Mouse (Mus musculus): ENCODE results near the gene Tmem52.

Gene Tmem52

DNA sequence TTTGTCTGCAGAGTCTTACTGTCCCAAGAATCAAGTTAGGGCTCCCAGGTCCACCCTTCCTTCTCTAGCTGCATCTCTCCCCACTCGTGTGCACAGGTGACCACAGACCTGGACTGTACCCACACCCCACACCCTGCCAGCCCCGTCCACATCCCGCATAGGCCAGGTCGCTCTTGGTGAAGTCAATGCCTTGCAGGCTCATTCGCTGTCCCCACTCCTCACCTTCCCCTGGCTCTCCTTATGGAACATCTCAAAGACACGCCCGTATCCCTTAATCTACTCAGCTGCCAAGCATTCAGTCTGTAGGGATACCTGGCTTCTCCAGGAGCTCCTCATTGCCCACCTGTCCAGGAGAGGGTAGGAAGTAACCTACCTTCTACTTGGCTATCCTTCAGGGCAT is 2.5 kb downstream of the Tmem52 start:
- no peak for DNase-seq (ENCODE audit: low read depth, low spot score)

DNA sequence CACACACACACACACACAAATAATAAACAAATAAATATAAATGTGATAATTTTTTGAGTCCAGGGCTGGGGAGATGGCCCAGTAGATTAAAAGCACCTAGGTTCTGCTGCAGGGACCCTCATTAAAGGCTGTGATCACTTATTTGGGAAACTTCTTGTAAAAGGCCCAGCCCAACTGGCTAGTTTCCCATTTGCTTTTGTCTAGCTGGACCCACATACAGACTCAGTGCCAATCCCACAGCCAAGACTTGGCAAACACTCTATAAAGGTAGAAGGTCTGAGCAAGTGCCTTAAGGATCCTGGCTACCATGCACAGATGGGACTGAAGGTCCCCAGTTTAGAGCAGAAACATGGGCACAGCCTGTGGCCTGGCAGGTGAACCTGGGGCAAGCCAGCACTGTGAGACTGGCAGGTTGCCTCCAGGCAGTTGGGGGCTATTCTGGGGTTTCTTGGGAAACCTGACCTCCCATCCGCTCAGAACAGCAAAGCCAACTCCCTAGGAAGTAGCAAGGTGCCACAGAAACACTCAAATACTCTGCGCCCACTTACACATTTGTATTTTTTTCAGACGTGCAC is 3.9 kb downstream of the Tmem52 start:
- DNase-seq (ENCODE audit: low read depth, low spot score) = no peak

DNA sequence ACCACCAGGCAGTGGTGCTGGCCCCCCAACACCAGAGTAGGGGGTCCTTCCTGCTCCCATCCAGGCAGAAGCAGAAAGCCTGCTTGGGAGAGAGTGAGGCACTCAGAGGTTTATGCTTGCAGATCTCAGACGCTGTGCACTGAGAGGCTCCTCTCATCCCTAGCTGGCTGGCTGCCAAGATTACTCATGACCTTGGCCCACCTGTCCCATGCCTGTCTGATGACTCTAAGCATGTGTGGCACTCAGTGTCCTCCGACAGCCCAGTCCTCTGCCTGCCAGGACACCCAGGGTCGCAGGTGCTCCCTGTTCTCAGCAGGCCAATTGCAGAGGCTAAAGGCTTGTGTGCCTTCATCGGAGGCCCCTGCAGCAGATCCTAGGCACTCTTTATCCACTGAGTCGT is 4.4 kb downstream of the Tmem52 start:
- DNase-seq (ENCODE audit: low read depth, low spot score) = peak; percentile 45

- DNase-seq (ENCODE audit: low read depth, low spot score) = peak; percentile 76
Observed at GRCm38 (mm10) chr4:155473796-155474195, 4.9 kb downstream of the Tmem52 start.

DNA sequence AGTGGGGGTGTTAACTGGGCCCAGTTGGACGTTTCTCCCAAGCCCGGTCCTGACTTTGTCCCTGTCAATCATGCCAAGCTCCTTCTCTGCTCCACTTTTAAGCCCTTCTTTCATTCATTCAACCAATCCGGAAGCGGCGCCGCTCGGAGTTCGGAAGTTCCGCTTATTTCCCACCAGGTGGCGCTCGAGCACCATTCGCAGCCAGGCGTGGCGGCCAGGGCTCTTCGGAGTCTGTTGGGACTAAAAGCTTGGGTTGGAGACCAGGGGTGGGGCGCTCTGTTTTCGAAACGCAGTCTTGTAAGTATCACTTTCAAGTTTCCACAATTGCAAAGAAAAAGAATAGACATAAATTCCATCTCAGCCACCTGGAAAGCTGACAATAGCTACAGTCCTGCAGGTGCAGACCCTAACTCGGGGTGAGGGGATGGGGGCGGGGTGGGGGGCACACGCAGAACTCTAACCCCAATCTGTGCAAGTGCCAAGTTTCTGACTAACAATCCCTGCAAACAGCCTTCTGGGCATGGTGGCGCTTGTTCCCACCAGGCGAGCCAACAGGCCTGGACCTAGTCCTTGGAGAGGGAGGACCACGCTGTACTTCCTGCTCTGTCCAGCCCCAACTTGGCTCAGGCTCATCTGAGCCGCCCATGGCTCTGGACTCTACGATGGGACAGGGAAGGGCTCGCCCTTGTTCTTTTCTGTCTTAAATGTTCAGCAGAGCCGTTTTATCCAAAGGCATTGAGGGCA is 12.6 kb downstream of the Tmem52 start:
- peak; percentile 89 for DNase-seq (ENCODE audit: low read depth, low spot score)

GRCm38 (mm10) chr4:155482125-155482480 is 13.2 kb downstream of the Tmem52 start:
- DNase-seq (ENCODE audit: low read depth, low spot score) = no peak

- no peak for DNase-seq (ENCODE audit: low read depth, low spot score)
Observed at GRCm38 (mm10) chr4:155482733-155483540, 14.0 kb downstream of the Tmem52 start.

DNA sequence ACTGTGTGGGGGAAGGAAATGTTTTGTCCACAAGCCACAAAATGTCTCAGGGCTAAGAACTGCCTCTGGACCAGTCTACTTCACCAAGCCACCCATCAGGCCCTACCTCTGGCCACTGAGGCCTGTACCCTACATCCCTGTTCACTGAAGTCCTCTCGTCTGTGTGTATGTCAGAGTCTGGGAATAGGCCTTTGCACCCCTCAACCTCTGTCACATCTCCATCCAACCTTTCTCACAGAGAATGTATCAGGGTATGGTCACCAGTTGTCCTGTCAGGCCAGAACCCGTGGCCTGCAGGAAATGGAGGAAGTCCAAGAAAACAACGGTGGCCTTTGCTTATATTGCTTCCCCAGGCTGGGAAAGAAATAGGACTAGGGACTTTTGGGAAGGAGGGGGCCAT is 16.6 kb downstream of the Tmem52 start:
- DNase-seq (ENCODE audit: low read depth, low spot score) = no peak

- DNase-seq (ENCODE audit: low read depth, low spot score) = no peak
Observed at GRCm38 (mm10) chr4:155487746-155488145, 18.8 kb downstream of the Tmem52 start.

GRCm38 (mm10) chr4:155488232-155489025 is 19.5 kb downstream of the Tmem52 start:
- no peak for DNase-seq (ENCODE audit: low read depth, low spot score)

DNA sequence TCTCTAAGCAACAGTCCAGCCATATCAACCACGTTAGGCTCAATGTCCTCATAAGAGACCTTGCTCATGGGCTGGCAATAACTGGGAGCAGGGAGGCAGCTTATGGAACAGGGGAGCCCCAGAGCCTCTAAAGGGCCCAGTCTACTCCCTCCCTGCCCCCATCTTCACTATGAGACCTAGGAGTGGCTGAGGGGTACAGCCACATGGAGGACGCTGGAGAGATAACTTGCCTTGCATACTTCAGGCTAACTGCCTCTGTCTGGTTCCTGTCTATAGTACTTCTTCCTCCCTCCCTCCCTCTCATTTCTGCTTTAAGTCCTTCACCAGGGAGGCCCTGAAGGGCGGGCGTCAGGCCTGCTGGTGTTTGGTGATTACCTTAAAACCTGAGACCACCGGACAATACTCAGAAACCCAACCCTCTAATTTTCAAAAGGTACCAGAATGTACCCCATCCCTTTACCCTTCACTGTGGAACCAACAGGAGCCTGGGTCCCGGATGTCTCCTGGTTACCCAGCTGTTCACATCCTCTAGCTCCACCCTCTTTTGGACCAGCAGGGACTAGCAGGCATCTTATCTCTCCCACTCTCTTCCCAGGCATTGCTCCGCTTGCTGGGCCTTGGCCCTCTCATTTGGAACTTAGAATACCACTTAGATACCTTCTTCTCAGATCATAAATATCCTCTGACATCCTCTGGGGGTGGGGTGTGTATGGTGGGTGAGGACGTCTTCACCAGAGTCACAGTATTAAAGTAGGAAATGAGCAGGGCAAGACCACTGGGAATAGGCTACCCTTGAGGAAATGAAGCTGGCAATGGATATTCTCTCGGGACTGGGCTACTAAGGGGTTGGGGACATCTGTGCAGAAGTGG is 20.4 kb downstream of the Tmem52 start:
- no peak for DNase-seq (ENCODE audit: low read depth, low spot score)

- peak; percentile 14 for DNase-seq (ENCODE audit: low read depth, low spot score)
Observed at GRCm38 (mm10) chr4:155490456-155490855, 21.5 kb downstream of the Tmem52 start.

DNA sequence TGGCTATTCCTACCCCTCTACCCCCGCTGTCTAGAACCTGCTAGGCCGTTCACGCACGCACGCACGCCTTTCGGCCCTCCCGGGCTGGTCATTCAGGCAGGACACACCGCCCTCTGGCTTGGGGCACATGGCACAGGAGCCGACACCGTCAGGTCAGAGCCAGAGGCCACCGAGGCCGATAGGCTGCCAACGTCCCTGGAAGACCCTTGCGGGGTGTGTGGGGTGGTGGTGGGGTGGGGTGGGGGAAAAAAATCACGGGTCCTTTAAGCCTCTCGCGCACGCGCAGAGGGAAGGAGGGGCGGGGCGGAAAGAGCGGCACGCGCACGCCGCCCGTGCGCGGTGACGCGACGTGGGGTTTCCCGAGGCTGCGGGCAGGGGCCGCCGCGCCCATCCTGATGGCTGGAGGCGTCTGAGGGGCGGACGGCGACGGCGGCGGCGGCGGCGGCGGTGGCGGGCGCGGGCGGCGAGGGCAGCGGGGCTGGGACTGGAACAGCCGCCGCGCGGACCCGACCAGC is 22.1 kb downstream of the Tmem52 start, which contains the start of gene Gnb1:
Gnb1 (plus strand) TSS at position 372 of the 515 bp plus-strand sequence.
- DNase-seq (ENCODE audit: low read depth, low spot score) = peak; percentile 87

DNA sequence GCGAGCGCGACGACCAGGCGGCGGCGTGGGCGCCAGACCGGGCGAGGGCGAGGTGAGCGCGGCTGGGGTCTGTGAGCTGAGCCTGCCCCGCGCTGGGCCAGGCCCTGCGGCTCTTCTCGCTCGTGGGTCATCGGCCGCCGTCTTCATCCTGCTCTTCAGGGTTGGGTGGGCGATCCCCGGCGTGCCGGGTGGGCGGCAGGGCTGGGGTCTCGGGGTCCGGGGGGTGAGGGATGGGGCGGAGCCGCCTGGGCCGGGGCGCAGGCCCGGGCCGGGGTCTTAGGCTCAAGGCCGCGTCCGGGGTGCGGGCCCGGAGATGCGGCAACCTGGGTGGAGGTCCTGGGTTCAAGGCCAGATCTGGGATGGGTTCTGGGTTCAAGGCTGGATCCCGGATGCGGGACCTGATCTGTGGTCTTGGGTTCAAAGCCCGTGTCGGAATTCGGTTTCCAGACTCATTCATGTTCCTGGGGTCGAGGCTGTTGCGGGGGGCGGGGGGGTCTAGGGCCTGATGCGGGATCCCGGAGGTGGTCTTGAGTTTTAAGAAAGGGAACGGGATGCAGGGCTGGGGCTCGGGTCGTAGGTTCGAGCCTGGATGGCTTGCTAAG is 22.7 kb downstream of the Tmem52 start:
- DNase-seq (ENCODE audit: low read depth, low spot score) = peak; percentile 52

DNA sequence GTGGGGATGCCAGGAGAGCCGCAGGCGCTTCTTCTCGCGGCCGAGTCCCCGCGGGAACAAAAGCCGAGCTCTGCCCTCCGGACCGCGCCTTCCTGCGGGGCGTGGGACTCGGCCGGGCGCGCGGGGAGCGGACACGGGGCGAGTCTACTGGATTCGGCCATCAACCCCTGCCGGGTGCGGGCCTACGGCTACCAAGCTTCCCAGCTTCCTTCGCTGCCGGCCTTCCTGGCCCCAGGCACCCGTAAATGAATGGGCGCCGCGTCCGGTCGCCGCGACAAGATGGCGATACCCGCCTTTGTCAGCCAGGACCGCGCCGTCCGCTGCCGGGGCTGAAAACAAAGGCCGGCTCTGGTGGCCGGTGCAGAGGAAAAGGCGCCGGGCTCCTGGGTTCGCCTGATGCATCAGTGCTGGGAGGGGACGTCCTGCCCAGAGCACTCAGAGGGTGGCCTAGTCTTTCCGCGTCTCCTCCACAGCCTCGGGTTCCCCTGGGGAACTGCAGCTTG is 23.3 kb downstream of the Tmem52 start:
- DNase-seq (ENCODE audit: low read depth, low spot score) = peak; percentile 63

DNA sequence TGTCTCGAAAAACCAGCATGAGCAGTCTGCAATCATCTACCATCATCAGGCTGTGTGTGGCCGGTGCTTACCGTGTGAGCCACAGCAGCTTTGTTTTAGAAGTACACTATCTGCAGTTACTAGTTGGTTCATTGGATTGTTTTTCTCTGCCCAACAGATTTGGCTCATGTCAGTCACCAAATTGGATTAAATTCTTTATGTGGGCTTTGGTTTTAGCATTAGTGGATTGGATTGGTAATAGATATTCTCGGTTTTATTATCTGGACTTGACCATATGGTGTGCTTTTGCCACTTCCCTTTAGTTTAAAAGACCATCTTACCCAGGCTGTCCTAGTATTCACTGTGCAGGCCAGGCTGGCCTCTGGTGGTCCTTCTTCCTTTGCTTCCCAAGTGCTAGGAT is 26.0 kb downstream of the Tmem52 start:
- DNase-seq (ENCODE audit: low read depth, low spot score) = no peak

DNA sequence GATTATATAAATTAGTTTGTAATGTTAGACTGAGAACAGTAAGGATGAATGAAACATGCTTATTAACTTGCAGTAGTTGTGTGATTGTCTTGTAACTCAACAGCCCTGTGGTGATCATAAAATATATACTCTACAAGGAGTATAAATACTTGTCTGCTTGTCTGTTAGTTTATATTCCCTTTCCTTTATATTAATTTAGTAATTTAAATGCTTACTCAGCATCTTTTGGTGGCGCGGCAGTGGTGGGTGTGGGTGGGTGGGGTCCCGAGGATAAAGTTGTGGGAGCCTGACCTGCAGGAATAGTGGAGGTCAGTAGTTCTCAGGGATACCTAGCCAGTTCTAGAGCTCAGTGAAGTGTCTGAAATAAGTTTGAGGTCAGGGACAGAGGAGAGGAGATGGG is 29.0 kb downstream of the Tmem52 start:
- DNase-seq (ENCODE audit: low read depth, low spot score) = no peak

DNA sequence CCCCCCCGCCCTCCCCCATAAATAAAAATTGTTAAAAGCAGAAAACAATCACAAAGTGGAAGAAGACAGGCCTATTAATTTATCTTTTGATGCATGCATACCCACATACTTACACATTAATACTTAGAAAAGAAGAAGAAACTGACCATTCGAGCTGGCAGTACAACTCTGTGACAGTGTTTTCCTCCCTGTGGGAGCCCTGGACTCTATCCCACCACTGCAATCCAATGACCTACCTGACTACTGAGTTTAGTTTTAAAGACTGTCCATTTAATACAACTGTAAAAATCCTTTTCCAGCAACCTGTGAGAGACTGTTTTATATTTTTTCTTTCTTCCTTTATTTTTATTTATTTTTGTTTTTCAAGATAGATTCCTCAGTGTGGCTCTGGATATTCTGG is 32.2 kb downstream of the Tmem52 start:
- no peak for DNase-seq (ENCODE audit: low read depth, low spot score)

GRCm38 (mm10) chr4:155505067-155505466 is 36.2 kb downstream of the Tmem52 start:
- DNase-seq (ENCODE audit: low read depth, low spot score) = no peak

All from R1 (cell line).